Mouse (Mus musculus) adrenal gland, postnatal 10 days (tissue): ENCODE measurements at regions not wholly inside any gene's neighbourhood (a gene's known extent, or its start where the extent isn't known, plus 50 kb on each side); places are given as distances from the start of the nearest gene placed in this dataset.

ENCODE experiments used
- DNase-seq: peaks from one replicate; pipeline ENCODE4 v3.0.0; 2021; ENCODE audit warnings: mixed read lengths

- DNase-seq = peak; percentile 38
Observed at GRCm38 (mm10) chr13:35212276-35212675, 185.4 kb upstream of the Eci2 start.

DNA sequence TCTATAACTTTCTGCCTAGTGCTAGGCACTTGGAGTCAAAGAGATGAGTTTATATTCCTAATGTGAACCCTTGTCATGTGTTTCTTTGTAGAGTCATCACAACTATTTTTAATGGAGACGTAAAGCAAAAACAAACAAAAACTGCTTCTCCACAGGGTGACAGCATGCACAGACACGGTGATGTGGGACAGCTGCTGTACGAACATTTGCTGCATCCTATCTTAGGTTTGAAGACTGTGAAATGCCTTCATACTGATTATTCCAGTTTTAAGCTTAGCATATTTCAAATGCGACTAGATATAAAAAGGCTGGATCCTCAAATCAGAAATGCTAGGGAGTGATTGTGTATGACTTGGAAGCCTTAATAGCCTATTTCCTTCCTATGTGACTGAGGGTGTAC lies 187.3 kb upstream of the Eci2 start:
- no peak for DNase-seq

- DNase-seq = no peak
Observed at GRCm38 (mm10) chr13:35226142-35226829, 199.4 kb upstream of the Eci2 start.

- no peak for DNase-seq
Observed at GRCm38 (mm10) chr13:35226944-35227343, 200.0 kb upstream of the Eci2 start.

- peak; percentile 44 for DNase-seq
Observed at GRCm38 (mm10) chr13:35229601-35230000, 202.7 kb upstream of the Eci2 start.

GRCm38 (mm10) chr13:35233636-35234035 lies 206.7 kb upstream of the Eci2 start:
- no peak for DNase-seq

GRCm38 (mm10) chr13:35241443-35241842 lies 214.5 kb upstream of the Eci2 start:
- no peak for DNase-seq

DNA sequence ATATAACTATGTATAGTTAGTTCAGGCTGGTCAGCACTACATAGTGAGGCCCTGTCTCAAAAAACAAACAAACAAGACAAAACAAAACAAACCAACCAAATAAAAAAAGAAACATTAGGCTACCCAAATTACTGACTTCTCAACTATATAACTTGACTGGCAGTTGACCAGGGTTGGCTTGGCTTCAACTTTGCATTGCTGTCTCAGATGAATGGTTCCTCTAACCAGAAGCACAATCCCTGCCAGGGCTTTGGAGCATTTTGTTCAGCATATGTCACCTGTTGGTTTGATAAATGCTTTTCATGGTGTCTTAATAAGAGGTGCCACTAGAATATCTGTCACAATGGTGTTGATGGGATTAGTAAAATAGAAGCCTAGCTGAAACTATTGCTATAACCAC lies 217.1 kb upstream of the Eci2 start:
- DNase-seq = no peak

GRCm38 (mm10) chr13:35257386-35257785 lies 230.5 kb upstream of the Eci2 start:
- DNase-seq = peak; percentile 29

DNA sequence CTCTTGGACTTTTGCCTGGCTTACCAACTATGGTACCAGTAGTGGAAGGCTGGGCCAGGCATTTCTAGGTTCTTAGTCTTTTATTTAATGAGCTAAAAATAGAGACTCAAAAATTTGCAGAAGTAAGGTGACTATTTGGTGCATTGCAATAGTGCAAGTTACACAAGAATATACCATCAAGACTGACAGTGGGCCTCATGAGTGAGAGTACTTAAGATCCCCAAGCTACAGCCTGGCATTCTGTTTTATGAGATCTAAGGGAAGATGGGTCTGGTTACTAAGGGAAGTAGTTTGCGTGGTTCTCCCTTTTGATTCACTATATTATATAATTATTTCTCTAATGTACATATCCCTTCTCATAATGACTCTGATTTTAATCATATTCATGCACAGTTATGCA lies 231.8 kb upstream of the Eci2 start:
- no peak for DNase-seq

DNA sequence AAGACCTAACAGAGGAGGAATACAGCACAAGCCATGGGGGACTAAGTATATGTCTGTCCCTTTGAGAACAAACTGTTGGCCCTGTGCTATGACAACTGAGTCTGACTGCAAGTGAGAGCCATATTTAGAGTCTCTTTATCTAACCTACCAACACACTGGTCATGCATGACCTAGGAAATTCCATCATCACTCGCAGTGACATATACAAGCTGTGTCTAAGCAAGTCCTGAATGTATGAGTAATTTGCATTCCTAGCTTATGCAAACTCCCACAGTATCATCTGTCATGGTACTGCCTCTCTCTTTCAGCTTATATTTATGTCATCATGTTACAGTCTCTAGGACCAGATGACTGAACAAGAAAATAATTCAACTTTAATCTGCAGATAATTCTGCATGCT lies 257.1 kb upstream of the Eci2 start:
- DNase-seq = no peak

DNA sequence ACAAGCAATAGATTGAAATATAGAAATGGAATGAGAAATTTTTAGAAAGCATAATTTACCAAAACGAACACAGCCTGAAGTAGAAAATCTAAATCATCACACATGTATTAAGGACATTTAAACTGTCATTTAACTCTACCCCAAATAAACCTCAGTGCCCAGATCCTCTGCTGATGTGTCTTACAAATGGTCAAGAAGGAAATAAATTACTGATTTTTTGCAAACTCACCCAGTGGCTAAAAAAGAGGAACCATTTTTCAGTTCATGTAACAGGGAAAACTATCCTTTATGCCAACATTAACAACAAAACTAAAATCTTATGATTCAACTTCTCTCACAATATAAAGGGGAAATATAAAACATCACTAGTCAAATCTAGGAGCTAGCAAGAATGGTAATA lies 275.2 kb upstream of the Eci2 start:
- no peak for DNase-seq

GRCm38 (mm10) chr13:35316772-35317171 lies 289.9 kb upstream of the Eci2 start:
- DNase-seq = no peak

DNA sequence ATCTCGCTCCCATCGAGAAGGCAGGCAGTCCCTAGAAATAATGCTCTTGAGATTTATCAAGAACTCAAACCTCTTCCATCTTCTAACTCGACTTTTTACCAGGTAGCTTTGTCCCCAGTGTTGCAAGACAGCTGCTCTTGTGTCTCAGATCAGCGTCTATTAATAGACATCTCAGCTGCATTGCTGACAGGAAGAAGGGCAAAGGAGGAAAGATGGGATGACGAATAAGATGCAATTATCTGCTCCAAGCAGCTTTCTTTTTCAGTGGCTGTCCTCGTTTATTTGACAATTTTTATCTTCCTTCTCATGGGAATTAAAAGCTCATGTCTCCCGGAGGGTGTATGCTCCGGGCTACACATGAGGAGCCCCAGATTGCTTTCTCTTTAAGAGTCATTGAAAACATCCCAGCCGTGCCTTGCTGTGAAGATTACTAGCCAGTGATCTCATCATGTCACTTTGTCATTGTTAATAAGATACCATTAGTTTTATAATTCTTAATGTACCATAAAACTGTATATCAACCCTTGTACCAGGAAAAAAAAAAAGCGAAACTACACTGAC lies 299.9 kb upstream of the Eci2 start:
- DNase-seq = no peak

GRCm38 (mm10) chr13:35328320-35328719 lies 301.4 kb upstream of the Eci2 start:
- DNase-seq = no peak

- no peak for DNase-seq
Observed at GRCm38 (mm10) chr13:35330926-35331325, 304.0 kb upstream of the Eci2 start.

- DNase-seq = no peak
Observed at GRCm38 (mm10) chr13:35345507-35346129, 314.0 kb upstream of the Cdyl start.

DNA sequence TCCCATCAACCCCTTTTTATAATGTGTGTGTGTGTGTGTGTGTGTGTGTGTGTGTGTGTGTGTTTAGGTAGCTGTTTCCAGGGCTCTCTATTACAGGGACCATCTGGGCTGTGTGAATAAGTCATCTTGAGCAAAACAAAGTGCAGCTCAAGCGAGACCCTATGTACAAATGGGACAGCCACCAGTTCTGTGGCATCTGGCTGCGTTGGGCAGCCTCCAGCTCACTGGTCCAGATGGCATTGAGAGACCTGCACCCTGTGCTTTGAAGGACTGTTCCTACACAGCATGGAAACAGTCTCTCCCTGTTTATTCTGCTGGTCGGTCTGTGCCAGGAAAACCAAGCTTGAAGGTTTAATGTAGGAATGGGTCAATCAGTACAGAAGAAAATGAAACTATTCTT lies 311.4 kb upstream of the Cdyl start:
- no peak for DNase-seq

- DNase-seq = peak; percentile 10
Observed at GRCm38 (mm10) chr13:35359345-35359744, 300.3 kb upstream of the Cdyl start.

DNA sequence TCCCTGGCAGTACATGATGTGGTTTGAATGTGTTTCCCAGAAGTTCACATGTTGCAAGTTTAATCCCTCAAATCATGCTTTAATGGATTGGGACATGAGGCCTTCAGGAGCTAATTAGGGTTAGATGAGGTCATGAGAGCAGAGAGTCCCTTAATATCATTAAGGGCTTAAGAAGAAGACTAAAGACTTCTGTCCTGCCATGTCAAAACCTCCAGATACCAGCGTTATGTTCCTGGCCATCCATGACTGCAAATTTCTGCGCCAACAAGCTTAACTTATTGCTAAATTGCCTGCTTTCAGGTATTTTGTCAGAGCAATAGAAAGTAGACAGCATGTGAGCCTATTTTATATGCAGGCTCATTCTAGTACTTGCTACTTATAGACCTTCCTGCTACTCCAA lies 282.1 kb upstream of the Cdyl start:
- DNase-seq = no peak

GRCm38 (mm10) chr13:35379500-35379899 lies 280.1 kb upstream of the Cdyl start:
- DNase-seq = no peak

DNA sequence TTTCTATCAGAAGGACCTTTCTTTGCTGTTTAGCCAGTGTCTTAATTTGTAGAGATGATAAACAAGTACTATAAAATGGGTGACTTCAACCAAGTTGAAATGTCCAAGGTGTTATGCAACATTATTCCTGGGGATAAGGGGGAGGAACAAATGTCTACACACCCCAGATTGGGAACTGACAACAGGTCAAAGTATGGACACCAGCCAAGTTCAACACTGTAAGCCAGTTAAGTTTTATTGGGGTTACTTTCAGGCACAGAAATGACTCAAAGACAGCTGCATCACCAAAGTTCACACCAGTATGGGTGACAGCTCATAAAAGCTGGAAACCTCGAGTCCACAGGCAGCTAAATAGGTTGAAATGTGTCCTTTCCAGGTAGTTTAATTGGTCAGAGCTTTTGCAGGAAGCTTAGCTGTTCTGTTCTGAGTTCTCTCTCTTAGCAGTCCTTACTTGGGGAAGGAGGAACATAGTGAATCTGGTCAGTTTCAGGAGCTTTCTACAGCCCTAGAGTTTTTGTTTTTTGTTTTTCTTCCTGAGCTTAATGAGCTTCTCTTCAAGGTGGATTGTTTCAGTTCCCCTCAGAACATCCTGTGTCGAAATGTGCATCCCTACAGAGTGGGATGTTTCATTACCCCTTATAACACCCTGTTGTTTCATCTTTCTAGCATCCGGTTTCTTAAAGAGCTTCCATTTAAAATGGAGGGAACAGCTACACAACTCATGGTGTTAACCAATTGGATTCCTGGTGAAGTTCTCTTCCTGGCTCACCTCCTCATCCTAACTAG lies 279.2 kb upstream of the Cdyl start:
- DNase-seq = no peak

DNA sequence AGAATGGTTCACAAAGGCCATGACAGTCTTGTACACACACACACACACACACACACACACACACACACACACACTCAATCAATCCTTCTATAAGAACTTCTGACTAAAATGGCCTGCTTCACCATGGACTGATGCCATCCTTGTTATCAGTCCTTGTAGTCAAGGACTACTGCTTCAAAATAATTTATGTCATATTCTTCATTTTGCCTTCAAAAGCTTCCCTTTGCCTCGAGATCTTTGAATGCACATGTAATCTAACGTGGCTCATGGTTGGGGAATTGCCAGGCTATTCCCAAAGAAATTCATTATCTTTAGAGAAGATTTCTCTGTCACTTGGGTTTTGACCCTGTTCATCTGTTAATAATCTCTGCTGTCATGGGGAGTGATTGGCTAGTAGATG lies 278.0 kb upstream of the Cdyl start:
- DNase-seq = peak; percentile 62
